Mouse (Mus musculus): ENCODE measurements around the gene Mbtps1. TPM values are rescaled to one million over a fixed set of nuclear protein-coding genes. Genes with fewer than 3 reads are reported as not detected.

Gene Mbtps1
- polyA plus RNA-seq, 1 experiment from 2014 or later = 32.8 TPM

DNA sequence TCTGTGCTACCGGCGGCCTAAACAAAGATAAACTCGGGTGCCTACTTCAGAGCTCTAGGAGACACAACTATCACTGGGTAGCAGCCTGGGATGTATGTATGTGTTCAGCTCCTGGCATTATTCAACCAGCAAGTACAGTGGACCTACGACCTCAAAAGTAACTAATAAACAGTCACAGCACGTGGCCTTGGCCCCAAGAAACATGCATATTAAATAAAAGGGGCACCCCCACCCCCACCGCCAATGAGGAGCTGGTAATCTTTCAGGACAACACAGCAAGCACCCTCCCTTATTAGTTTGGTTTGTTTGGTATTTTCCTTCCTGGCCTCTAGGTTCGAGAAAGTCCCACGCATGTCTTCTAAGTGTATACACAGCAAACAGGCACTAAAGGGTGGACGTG is 9.7 kb upstream of the Mbtps1 start:
- H3K27me3 ChIP-seq (replicated peaks; ENCODE audit: control insufficient read depth, insufficient read depth, low read length) = no peaks in the 10 kb centered on the region
- no peak overlapping the region for H3K4me3 ChIP-seq (ENCODE audit: low read depth, low read length)
- no peak overlapping the region for H3K27ac ChIP-seq (ENCODE audit: low read depth, low read length)
- H3K9ac ChIP-seq (ENCODE audit: low read depth, low read length) = no peak overlapping the region; the same call in 1 of the 2 replicates
- H3K4me2 ChIP-seq (replicated peaks; ENCODE audit: low read depth) = no peak overlapping the region
- no peaks in the 10 kb centered on the region for H3K9me3 ChIP-seq (ENCODE audit: control insufficient read depth)
- WGBS = 82% methylated on average over 9 of the region's 9 CpGs
- no peak for TF ChIP-seq CTCF (IDR thresholded peaks at IDR 0.05; ENCODE audit: low read depth)
- H3K36me3 ChIP-seq (ENCODE audit: control insufficient read depth, insufficient read depth) = peaks cover 37% of the 10 kb centered on the region
- no peaks in the 10 kb centered on the region for H3K4me1 ChIP-seq (replicated peaks; ENCODE audit: control insufficient read depth, insufficient read depth, low read length)
- no peak for ATAC-seq

DNA sequence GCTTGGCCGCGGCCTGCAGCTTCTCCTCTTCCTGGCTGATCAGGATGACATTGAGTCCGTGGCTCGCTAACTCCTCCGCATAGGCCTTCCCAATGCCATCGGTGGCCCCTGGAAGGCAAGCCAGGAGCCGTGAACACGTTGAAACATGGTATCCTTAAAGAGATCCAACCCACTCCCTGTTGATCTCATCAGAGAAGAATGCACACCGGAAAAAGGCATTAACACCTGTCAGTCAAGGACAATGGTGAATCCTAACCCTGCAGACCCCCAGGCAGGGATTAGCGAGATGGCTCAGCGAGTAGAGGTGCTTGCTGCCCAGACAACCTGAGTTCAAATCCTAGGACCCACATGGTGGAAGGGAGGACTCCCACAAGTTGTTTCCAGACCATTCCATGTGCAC is 7.8 kb upstream of the Mbtps1 start:
- Histone ChIP-seq H3K27me3 (replicated peaks; ENCODE audit: control insufficient read depth, insufficient read depth, low read length) (no peaks in the 10 kb centered on the region), H3K27ac (ENCODE audit: low read depth, low read length) (no peak overlapping the region), H3K4me2 (replicated peaks; ENCODE audit: low read depth) (no peak overlapping the region), H3K36me3 (ENCODE audit: control insufficient read depth, insufficient read depth) (peaks cover 54% of the 10 kb centered on the region), H3K9ac (ENCODE audit: low read depth, low read length) (no peak overlapping the region), H3K4me3 (ENCODE audit: low read depth, low read length) (no peak overlapping the region), H3K9me3 (ENCODE audit: control insufficient read depth) (no peaks in the 10 kb centered on the region), H3K4me1 (replicated peaks; ENCODE audit: control insufficient read depth, insufficient read depth, low read length) (no peaks in the 10 kb centered on the region)
- no peak for TF ChIP-seq CTCF (IDR thresholded peaks at IDR 0.05; ENCODE audit: low read depth)
- no peak for ATAC-seq
- 84% methylated on average over 11 of the region's 11 CpGs for WGBS

DNA sequence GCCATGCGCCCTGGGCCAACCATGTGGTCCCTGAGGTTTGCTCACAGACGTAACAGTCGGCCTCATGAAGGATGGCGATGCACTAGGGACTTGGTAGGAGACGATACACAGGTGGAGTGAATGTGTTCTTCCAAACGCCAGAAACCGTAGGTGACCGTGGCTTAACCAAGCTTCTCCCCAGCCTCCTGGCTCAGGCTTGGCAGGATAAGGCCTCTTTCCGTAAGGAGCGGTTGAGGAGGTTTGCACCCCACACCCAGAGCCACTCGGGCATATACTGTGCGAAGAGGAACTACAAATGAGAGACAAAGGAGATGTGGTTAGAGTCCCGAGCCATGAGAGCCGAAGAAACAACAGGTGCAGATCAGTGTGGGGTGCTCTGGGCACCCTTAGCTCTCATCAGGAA is 5.3 kb upstream of the Mbtps1 start:
- WGBS = 95% methylated on average over 14 of the region's 14 CpGs
- Histone ChIP-seq H3K4me3 (ENCODE audit: low read depth, low read length) (no peak overlapping the region), H3K4me1 (replicated peaks; ENCODE audit: control insufficient read depth, insufficient read depth, low read length) (no peaks in the 10 kb centered on the region), H3K9ac (ENCODE audit: low read depth, low read length) (no peak overlapping the region), H3K9me3 (ENCODE audit: control insufficient read depth) (no peaks in the 10 kb centered on the region), H3K27ac (ENCODE audit: low read depth, low read length) (no peak overlapping the region), H3K27me3 (replicated peaks; ENCODE audit: control insufficient read depth, insufficient read depth, low read length) (no peaks in the 10 kb centered on the region), H3K36me3 (ENCODE audit: control insufficient read depth, insufficient read depth) (peaks cover 54% of the 10 kb centered on the region), H3K4me2 (replicated peaks; ENCODE audit: low read depth) (no peak overlapping the region)
- no peak for TF ChIP-seq CTCF (IDR thresholded peaks at IDR 0.05; ENCODE audit: low read depth)
- ATAC-seq = no peak

DNA sequence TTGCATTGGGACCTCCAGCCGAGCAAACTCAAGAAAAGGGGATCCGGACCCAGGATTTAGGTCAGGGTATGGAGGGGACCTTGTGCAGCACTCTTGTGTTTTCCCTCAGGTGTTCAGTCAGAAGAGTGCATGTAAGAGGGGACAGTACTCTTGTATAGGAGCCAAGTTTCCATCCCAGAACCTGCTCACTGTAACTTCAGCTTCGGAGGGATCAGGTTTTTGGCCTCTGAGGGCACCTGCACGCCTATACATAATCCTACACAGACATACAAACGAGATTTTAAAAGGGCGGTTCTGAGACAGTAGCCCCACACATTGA is 826 bp upstream of the Mbtps1 start:
- Histone ChIP-seq H3K9ac (ENCODE audit: low read depth, low read length) (peak overlapping the region; percentile 57), H3K36me3 (ENCODE audit: control insufficient read depth, insufficient read depth) (peaks cover 33% of the 10 kb centered on the region), H3K4me2 (replicated peaks; ENCODE audit: low read depth) (peak overlapping the region; percentile 77), H3K27ac (ENCODE audit: low read depth, low read length) (peak overlapping the region; percentile 73), H3K4me3 (ENCODE audit: low read depth, low read length) (no peak overlapping the region), H3K9me3 (ENCODE audit: control insufficient read depth) (no peaks in the 10 kb centered on the region), H3K27me3 (replicated peaks; ENCODE audit: control insufficient read depth, insufficient read depth, low read length) (no peaks in the 10 kb centered on the region), H3K4me1 (replicated peaks; ENCODE audit: control insufficient read depth, insufficient read depth, low read length) (peaks cover 7% of the 10 kb centered on the region)
- no peak for ATAC-seq
- 84% methylated on average over 6 of the region's 6 CpGs for WGBS
- TF ChIP-seq CTCF (IDR thresholded peaks at IDR 0.05; ENCODE audit: low read depth) = no peak

DNA sequence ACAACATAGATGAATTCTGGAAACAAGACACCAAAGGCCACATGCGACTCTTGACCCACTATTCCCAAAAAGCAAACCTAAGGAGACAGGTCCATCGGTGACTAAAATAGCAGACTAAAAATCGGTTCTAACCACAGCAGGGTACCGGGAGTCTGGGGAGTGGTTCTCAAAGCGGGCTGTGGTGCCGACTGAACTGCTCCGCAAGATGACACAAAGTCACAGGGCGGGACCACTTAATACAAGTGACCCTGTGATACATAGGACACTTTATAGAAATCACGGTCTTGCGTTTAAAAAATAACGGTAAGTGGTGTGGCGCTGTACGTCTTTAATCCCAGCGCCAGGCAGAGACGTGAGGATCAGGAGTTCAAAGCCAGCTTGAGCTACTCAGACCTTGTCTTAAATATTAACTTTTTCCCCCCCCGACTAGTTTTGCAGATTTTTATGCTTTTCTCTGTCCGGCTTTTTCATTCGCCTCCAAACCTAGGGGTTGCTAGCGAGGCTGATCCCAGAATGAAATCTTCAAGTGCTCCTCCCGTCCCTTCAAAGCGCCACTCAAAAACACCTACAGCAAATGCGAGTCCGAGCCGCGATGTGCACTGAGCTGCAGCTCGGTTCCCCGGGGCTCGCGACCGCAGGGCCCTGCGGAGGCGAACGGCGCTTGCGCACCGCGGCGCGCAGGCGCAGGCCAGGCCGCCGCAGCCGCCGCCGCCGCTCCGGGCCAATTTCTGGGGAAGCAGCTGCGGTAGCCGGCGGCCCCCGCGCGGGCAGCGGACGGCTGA is 523 bp downstream of the Mbtps1 start:
- peak; percentile 86 for ATAC-seq
- no peaks in the 10 kb centered on the region for H3K9me3 ChIP-seq (ENCODE audit: control insufficient read depth)
- peak overlapping the region; percentile 60 for H3K4me3 ChIP-seq (ENCODE audit: low read depth, low read length)
- TF ChIP-seq CTCF (IDR thresholded peaks at IDR 0.05; ENCODE audit: low read depth) = no peak
- H3K4me2 ChIP-seq (replicated peaks; ENCODE audit: low read depth) = peak overlapping the region; percentile 77
- H3K27ac ChIP-seq (ENCODE audit: low read depth, low read length) = peak overlapping the region; percentile 94
- no peaks in the 10 kb centered on the region for H3K27me3 ChIP-seq (replicated peaks; ENCODE audit: control insufficient read depth, insufficient read depth, low read length)
- WGBS = 1% methylated on average over 55 of the region's 55 CpGs
- H3K36me3 ChIP-seq (ENCODE audit: control insufficient read depth, insufficient read depth) = peaks cover 20% of the 10 kb centered on the region
- peak overlapping the region; percentile 88 for H3K9ac ChIP-seq (ENCODE audit: low read depth, low read length)
- H3K4me1 ChIP-seq (replicated peaks; ENCODE audit: control insufficient read depth, insufficient read depth, low read length) = peaks cover 8% of the 10 kb centered on the region

DNA sequence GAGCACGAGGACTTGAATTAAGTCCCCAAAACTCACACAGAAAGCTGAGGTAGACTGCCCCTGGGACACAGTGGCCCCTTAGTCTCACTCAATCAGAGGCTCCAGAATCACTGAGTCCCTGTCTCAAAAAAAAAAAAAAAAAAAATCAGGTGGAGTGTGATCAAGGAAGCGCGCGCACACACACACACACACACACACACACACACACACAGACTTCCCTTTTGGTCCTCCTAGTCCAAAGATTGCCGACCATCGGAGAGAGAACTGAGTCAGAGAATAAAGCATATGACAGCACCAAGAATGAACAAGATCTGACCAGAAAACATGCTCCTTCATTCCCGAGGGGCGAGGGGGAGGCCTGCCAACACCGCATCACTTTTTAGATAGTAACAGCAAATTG is 1.4 kb downstream of the Mbtps1 start:
- WGBS = 65% methylated on average over 9 of the region's 9 CpGs
- Histone ChIP-seq H3K36me3 (ENCODE audit: control insufficient read depth, insufficient read depth) (peaks cover 11% of the 10 kb centered on the region), H3K9me3 (ENCODE audit: control insufficient read depth) (no peaks in the 10 kb centered on the region), H3K27me3 (replicated peaks; ENCODE audit: control insufficient read depth, insufficient read depth, low read length) (no peaks in the 10 kb centered on the region), H3K4me1 (replicated peaks; ENCODE audit: control insufficient read depth, insufficient read depth, low read length) (peaks cover 10% of the 10 kb centered on the region), H3K4me2 (replicated peaks; ENCODE audit: low read depth) (peak overlapping the region; percentile 77), H3K4me3 (ENCODE audit: low read depth, low read length) (peak overlapping the region; percentile 60), H3K9ac (ENCODE audit: low read depth, low read length) (peak overlapping the region; percentile 88; the same call in 1 of the 2 replicates), H3K27ac (ENCODE audit: low read depth, low read length) (peak overlapping the region; percentile 94)
- ATAC-seq = no peak
- no peak for TF ChIP-seq CTCF (IDR thresholded peaks at IDR 0.05; ENCODE audit: low read depth)

All from intestine, postnatal 0 days (tissue).